Mouse (Mus musculus): ENCODE data around the gene Dusp16.

GRCm38 (mm10) chr6:134773292-134773893 lies 19.0 kb downstream of the Dusp16 start:
- no peak for TF ChIP-seq CTCF (IDR thresholded peaks at IDR 0.05; ENCODE audit: borderline replicate concordance, extremely low read depth, insufficient read depth, insufficient read length)
- no peak for TF ChIP-seq POLR2A (IDR thresholded peaks at IDR 0.05; ENCODE audit: borderline replicate concordance, extremely low read depth, insufficient read depth, insufficient read length, poor library complexity, severe bottlenecking)
